40 mouse cellular contexts compared by ENCODE assay signal in the genomic region with DNA sequence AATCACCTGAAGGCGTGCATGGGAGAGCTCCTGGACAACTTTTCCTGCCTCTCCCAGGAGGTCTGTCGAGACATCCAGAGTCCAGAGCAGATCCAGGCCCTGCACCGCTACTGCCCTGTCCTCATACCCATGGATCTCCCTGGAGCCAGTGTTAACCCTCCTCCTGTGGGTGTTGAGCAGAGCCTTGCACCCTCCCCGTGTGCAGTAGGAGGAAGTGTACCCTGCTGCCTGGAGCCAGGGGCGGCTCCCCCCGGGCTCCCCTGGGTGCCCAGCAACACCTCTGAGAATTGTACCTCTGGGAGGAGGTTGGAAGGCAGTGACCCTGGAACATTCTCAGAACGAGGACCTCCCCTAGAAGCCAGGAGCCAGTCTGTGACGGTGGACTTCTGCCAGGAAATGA. TPM values are rescaled to one million over a fixed set of nuclear protein-coding genes. Genes with fewer than 3 reads are reported as not detected.
"Had no signal": no experiment of that assay in that cellular context is flagged by ENCODE, and none has a peak within 500 bp of the region (broad histone marks: within the 10 kb centered on the region; RNA-seq: fewer than 3 reads in every experiment).

No protein-coding gene starts in this region.

- H3K27ac ChIP-seq: gastrocnemius, adult 2 months; heart, embryonic 10.5 days; hindbrain, embryonic 10.5 days; hindbrain, embryonic 12.5 days; hindbrain, embryonic 15.5 days; hindbrain, postnatal 0 days; kidney, embryonic 15.5 days; kidney, postnatal 0 days; limb, embryonic 13.5 days; limb, embryonic 15.5 days; liver, embryonic 12.5 days; liver, embryonic 14.5 days had no signal

- H3K27me3 ChIP-seq: heart, embryonic 12.5 days; hindbrain, embryonic 12.5 days; hindbrain, embryonic 15.5 days; kidney, embryonic 15.5 days; limb, embryonic 13.5 days; limb, embryonic 15.5 days; liver, embryonic 12.5 days had no signal

- H3K4me2 ChIP-seq: heart, embryonic 12.5 days; hindbrain, embryonic 12.5 days; hindbrain, embryonic 15.5 days; kidney, embryonic 15.5 days; limb, embryonic 13.5 days; limb, embryonic 15.5 days; liver, embryonic 12.5 days had no signal

- H3K9ac ChIP-seq: heart, embryonic 12.5 days; hindbrain, embryonic 12.5 days; hindbrain, embryonic 15.5 days; kidney, embryonic 15.5 days; limb, embryonic 13.5 days; limb, embryonic 15.5 days; liver, embryonic 12.5 days; liver, embryonic 14.5 days had no signal

- H3K9me3 ChIP-seq: heart, embryonic 10.5 days; heart, embryonic 12.5 days; hindbrain, embryonic 10.5 days; hindbrain, embryonic 12.5 days; hindbrain, embryonic 15.5 days; kidney, embryonic 15.5 days; limb, embryonic 13.5 days; limb, embryonic 15.5 days; liver, embryonic 12.5 days had no signal

- DNase-seq: gastrocnemius, adult 2 months; gastrocnemius, postnatal 10 days; gastrocnemius, postnatal 25 days; heart, adult 11 months; heart, postnatal 10 days; heart, postnatal 4 days; kidney, adult 11 months; kidney, adult 2 months; kidney, adult 9 months; kidney, postnatal 14 days; layer of hippocampus, adult 9-11 months; layer of hippocampus, postnatal 36 days; left cerebral cortex, postnatal 4 days had no signal

- ATAC-seq: hindbrain, postnatal 0 days; intestine, embryonic 16.5 days; liver, embryonic 12.5 days had no signal

- H3K4me3 ChIP-seq: gastrocnemius, adult 2 months; heart, embryonic 10.5 days; heart, embryonic 12.5 days; hindbrain, embryonic 10.5 days; hindbrain, embryonic 12.5 days; hindbrain, embryonic 15.5 days; kidney, embryonic 15.5 days; limb, embryonic 13.5 days; limb, embryonic 15.5 days; liver, embryonic 12.5 days had no signal

- H3K36me3 ChIP-seq: liver, embryonic 12.5 days had no signal

- H3K4me1 ChIP-seq: hindbrain, embryonic 15.5 days; kidney, embryonic 15.5 days; limb, embryonic 13.5 days; limb, embryonic 15.5 days; liver, embryonic 12.5 days had no signal

RNA-seq across cellular contexts. Expression of a gene that starts 22.7 kb away (rescaled TPM):
- total RNA-seq: gastrocnemius, adult 2 months; gastrocnemius, postnatal 10 days; gastrocnemius, postnatal 25 days; gastrocnemius, postnatal 4 days; heart, adult 8-10 months; heart, postnatal 10 days; heart, postnatal 25 days; heart, postnatal 4 days; hindbrain, postnatal 0 days; layer of hippocampus, adult 18-20 months; layer of hippocampus, adult 8-10 months; layer of hippocampus, postnatal 14 days; layer of hippocampus, postnatal 36 days; left cerebral cortex, adult 18-20 months; left cerebral cortex, adult 8-10 months; left cerebral cortex, postnatal 10 days; left cerebral cortex, postnatal 25 days; left cerebral cortex, postnatal 4 days had no signal
- polyA plus RNA-seq: heart, embryonic 12.5 days; heart, embryonic 14.5 days; heart, embryonic 16.5 days; hindbrain, embryonic 12.5 days; intestine, embryonic 16.5 days; kidney, embryonic 15.5 days; kidney, postnatal 0 days; large intestine, adult 2 months; limb, embryonic 11.5 days; limb, embryonic 13.5 days; limb, embryonic 15.5 days had no signal
